Mouse (Mus musculus) telencephalon, adult 2 months (tissue): ENCODE measurements around the gene Rps12-ps3.

ENCODE experiments used
- DNase-seq: peaks from one replicate; pipeline ENCODE4 v3.0.0-alpha.2; 2011; ENCODE audit warnings: low read depth, low spot score

The Rps12-ps3 gene

GRCm38 (mm10) chr19:59321990-59322389, at the start of gene Rps12-ps3:
Gene Rps12-ps3, plus strand, starts transcription at chr19:59322290.
- no peak for DNase-seq

GRCm38 (mm10) chr19:59273190-59273589, 48.9 kb upstream of the Rps12-ps3 start:
- DNase-seq = no peak

GRCm38 (mm10) chr19:59276354-59276753, 45.7 kb upstream of the Rps12-ps3 start:
- no peak for DNase-seq

- DNase-seq = no peak
Measured at GRCm38 (mm10) chr19:59280841-59281240, 41.2 kb upstream of the Rps12-ps3 start.

GRCm38 (mm10) chr19:59282001-59282400, 40.1 kb upstream of the Rps12-ps3 start:
- no peak for DNase-seq

- DNase-seq = no peak
Measured at GRCm38 (mm10) chr19:59289042-59289441, 33.0 kb upstream of the Rps12-ps3 start.

- no peak for DNase-seq
Measured at GRCm38 (mm10) chr19:59289811-59290210, 32.3 kb upstream of the Rps12-ps3 start.

- DNase-seq = peak; percentile 36
Measured at GRCm38 (mm10) chr19:59292183-59292839, 29.8 kb upstream of the Rps12-ps3 start.

GRCm38 (mm10) chr19:59315308-59315707, 6.8 kb upstream of the Rps12-ps3 start:
- DNase-seq = no peak

- no peak for DNase-seq
Measured at GRCm38 (mm10) chr19:59316571-59316970, 5.5 kb upstream of the Rps12-ps3 start.

- DNase-seq = no peak
Measured at GRCm38 (mm10) chr19:59330816-59331225, 8.7 kb downstream of the Rps12-ps3 start.

- DNase-seq = no peak
Measured at GRCm38 (mm10) chr19:59336655-59337054, 14.6 kb downstream of the Rps12-ps3 start.

- no peak for DNase-seq
Measured at GRCm38 (mm10) chr19:59337872-59338681, 16.0 kb downstream of the Rps12-ps3 start.

GRCm38 (mm10) chr19:59339908-59340307, 17.8 kb downstream of the Rps12-ps3 start:
- DNase-seq = no peak

- no peak for DNase-seq
Measured at GRCm38 (mm10) chr19:59342964-59343363, 20.9 kb downstream of the Rps12-ps3 start.

GRCm38 (mm10) chr19:59344304-59344711, 22.2 kb downstream of the Rps12-ps3 start:
- no peak for DNase-seq

- no peak for DNase-seq
Measured at GRCm38 (mm10) chr19:59345081-59345657, 23.1 kb downstream of the Rps12-ps3 start.

- peak; percentile 36 for DNase-seq
Measured at GRCm38 (mm10) chr19:59345658-59346283, 23.7 kb downstream of the Rps12-ps3 start, which contains the start of gene Pdzd8. Gene Pdzd8, minus strand, starts transcription at chr19:59345780.

GRCm38 (mm10) chr19:59346325-59346724, 24.2 kb downstream of the Rps12-ps3 start:
- DNase-seq = no peak

- DNase-seq = no peak
Measured at GRCm38 (mm10) chr19:59349329-59349960, 27.4 kb downstream of the Rps12-ps3 start.

- no peak for DNase-seq
Measured at GRCm38 (mm10) chr19:59350273-59350903, 28.3 kb downstream of the Rps12-ps3 start.
